ENCODE assay signal across 12 mouse cellular contexts in the genomic region with DNA sequence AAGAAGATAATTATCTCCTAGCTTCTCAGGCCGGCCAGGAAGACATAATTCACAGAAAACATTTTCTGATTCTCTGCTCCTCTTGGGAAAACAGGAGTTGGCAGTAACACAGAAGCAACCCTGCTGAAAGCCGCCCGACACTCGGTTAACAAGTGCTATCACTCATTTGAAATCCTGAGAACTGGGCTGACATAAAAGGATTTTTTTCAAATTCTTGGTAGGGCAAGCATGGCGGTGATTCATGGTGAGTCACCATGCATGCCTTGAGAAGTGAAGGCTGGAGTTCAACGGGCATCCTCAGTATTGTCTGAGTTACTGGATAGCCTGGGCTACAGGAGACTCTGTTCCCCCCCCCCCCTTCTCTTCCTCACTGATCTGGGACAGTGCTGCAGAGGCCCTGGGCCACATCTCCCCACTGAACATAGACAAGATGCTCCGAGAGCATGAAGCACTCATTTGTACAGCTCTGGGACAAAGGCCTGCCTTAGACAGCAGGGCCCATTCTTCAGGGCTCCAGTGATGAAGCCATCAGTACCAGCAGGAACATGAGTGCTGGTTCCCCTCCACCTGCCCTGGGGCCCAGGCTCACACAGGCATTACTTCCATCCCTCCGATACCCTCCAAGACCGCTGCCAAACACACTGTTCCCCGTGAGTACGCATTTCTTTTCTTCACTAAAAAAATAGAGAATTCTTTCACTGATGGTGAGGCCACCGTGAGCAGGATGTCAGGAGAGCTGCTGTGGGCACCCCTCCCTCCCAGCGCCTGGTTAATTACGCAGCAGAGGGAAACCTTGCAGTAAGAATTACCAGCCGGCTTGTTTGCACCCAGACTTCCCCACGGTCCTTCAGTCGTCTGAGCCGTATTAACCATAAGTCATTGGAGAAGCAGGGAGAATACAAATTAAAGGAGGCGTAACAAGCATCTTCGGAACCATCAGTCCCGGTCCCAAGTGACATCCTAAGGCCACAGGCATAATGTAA. TPM values are rescaled to one million over a fixed set of nuclear protein-coding genes. Genes with fewer than 3 reads are reported as not detected.
A peak's percentile ranks its signal among the peaks of the same experiment; 100 is the strongest.
DNase-seq lines count a peak whose midpoint lies in the region; ATAC-seq lines count a peak whose summit lies in the region.
"Had no signal": no experiment of that assay in that cellular context is flagged by ENCODE, and none has a peak within 500 bp of the region (broad histone marks: within the 10 kb centered on the region; RNA-seq: fewer than 3 reads in every experiment).

No protein-coding gene starts in this region.

- no peaks in the 10 kb centered on the region for H3K36me3 ChIP-seq in neural tube, embryonic 11.5 days (ENCODE audit: control insufficient read depth, insufficient read depth, low read length)
- H3K36me3 ChIP-seq in hindbrain, embryonic 14.5 days (replicated peaks; ENCODE audit: control insufficient read depth, insufficient read depth): peaks cover 17% of the 10 kb centered on the region
- peaks cover 4% of the 10 kb centered on the region; the same call in 1 of the 2 replicates for H3K36me3 ChIP-seq in neural tube, embryonic 15.5 days
- H3K36me3 ChIP-seq: embryonic facial prominence, embryonic 15.5 days had no signal

- no peak for ATAC-seq in neural tube, embryonic 11.5 days (ENCODE audit: insufficient read depth, low FRiP score, low TSS enrichment)
- no peak for ATAC-seq in hindbrain, embryonic 14.5 days (ENCODE audit: low FRiP score)
- peak; percentile 53 for ATAC-seq in neural tube, embryonic 15.5 days (ENCODE audit: low FRiP score)

- H3K4me1 ChIP-seq in neural tube, embryonic 11.5 days (ENCODE audit: control insufficient read depth, insufficient read depth, low read length): no peaks in the 10 kb centered on the region
- no peaks in the 10 kb centered on the region; the same call in 1 of the 2 replicates for H3K4me1 ChIP-seq in hindbrain, embryonic 14.5 days (replicated peaks; ENCODE audit: control insufficient read depth, insufficient read depth, low read length)
- H3K4me1 ChIP-seq in neural tube, embryonic 15.5 days: peaks cover 13% of the 10 kb centered on the region

- 74% methylated on average over 21 of the region's 21 CpGs for WGBS in neural tube, embryonic 11.5 days
- 61% methylated on average over 21 of the region's 21 CpGs for WGBS in hindbrain, embryonic 14.5 days
- 42% methylated on average over 21 of the region's 21 CpGs for WGBS in neural tube, embryonic 15.5 days

- no peak overlapping the region for H3K4me2 ChIP-seq in neural tube, embryonic 11.5 days (ENCODE audit: low read depth)
- no peak overlapping the region for H3K4me2 ChIP-seq in hindbrain, embryonic 14.5 days (replicated peaks)
- H3K4me2 ChIP-seq in neural tube, embryonic 15.5 days: peak overlapping the region; percentile 3; the same call in 1 of the 2 replicates
- H3K4me2 ChIP-seq: embryonic facial prominence, embryonic 15.5 days; liver, embryonic 11.5 days had no signal

- H3K27ac ChIP-seq in neural tube, embryonic 11.5 days (ENCODE audit: low read depth, low read length): peak overlapping the region; percentile 60; the same call in 1 of the 2 replicates
- H3K27ac ChIP-seq in hindbrain, embryonic 14.5 days: peak overlapping the region; percentile 7
- peak overlapping the region; percentile 69 for H3K27ac ChIP-seq in neural tube, embryonic 15.5 days (replicated peaks)
- H3K27ac ChIP-seq: embryonic facial prominence, embryonic 15.5 days had no signal

- H3K27me3 ChIP-seq in neural tube, embryonic 11.5 days (ENCODE audit: control insufficient read depth, insufficient read depth, low read length): no peaks in the 10 kb centered on the region
- no peaks in the 10 kb centered on the region for H3K27me3 ChIP-seq in hindbrain, embryonic 14.5 days (ENCODE audit: control insufficient read depth, insufficient read depth, low read length)
- H3K27me3 ChIP-seq in neural tube, embryonic 15.5 days (replicated peaks): no peaks in the 10 kb centered on the region
- H3K27me3 ChIP-seq: embryonic facial prominence, embryonic 15.5 days had no signal

- no peak for DNase-seq in neural tube, embryonic 11.5 days (ENCODE audit: low spot score)
- no peak for DNase-seq in neural tube, embryonic 10.5 days (ENCODE audit: extremely low spot score, low spot score)
- peak; percentile 75 for DNase-seq in adrenal gland, adult 2 months
- no peak for DNase-seq in hindbrain, embryonic 14.5 days (ENCODE audit: low spot score)
- no peak for DNase-seq in gastrocnemius, adult 18-20 months (ENCODE audit: low spot score)
- DNase-seq in layer of hippocampus, postnatal 10 days (ENCODE audit: low spot score in 2 of 2): no peak
- DNase-seq: cerebellum, postnatal 10 days; heart, adult 11 months; lung, postnatal 10 days had no signal

- H3K9ac ChIP-seq in neural tube, embryonic 11.5 days (ENCODE audit: low read length): no peak overlapping the region
- no peak overlapping the region for H3K9ac ChIP-seq in hindbrain, embryonic 14.5 days
- no peak overlapping the region for H3K9ac ChIP-seq in neural tube, embryonic 15.5 days (replicated peaks)
- H3K9ac ChIP-seq: embryonic facial prominence, embryonic 15.5 days had no signal

- no peaks in the 10 kb centered on the region for H3K9me3 ChIP-seq in neural tube, embryonic 11.5 days (ENCODE audit: control insufficient read depth, low read length)
- H3K9me3 ChIP-seq in hindbrain, embryonic 14.5 days (ENCODE audit: control insufficient read depth, low read length): no peaks in the 10 kb centered on the region
- H3K9me3 ChIP-seq in neural tube, embryonic 15.5 days (replicated peaks): no peaks in the 10 kb centered on the region
- H3K9me3 ChIP-seq: embryonic facial prominence, embryonic 15.5 days had no signal

- no peak overlapping the region for H3K4me3 ChIP-seq in neural tube, embryonic 11.5 days (ENCODE audit: low read depth, low read length)
- H3K4me3 ChIP-seq in hindbrain, embryonic 14.5 days (replicated peaks; ENCODE audit: low read length): no peak overlapping the region
- H3K4me3 ChIP-seq in neural tube, embryonic 15.5 days (replicated peaks): no peak overlapping the region
- H3K4me3 ChIP-seq: embryonic facial prominence, embryonic 15.5 days had no signal

RNA-seq across cellular contexts. Expression of gene Eif2b2, which starts 14.4 kb away (rescaled TPM):
- 104 and 111 TPM in 2 replicates for polyA plus RNA-seq in neural tube, embryonic 11.5 days (2014; fragmentation: Nextera tagmentation; extraction: Ambion mirVana)
- total RNA-seq in adrenal gland, adult 2 months (2021): 10 to 100 TPM; 64.2 to 95.9 TPM
- polyA plus RNA-seq in adrenal gland, adult 2 months (2012; rRNA removed): 94.8 and 100.0 TPM in 2 replicates
- 68.6 and 77.6 TPM in 2 replicates for polyA plus RNA-seq in hindbrain, embryonic 14.5 days (2014; fragmentation: Nextera tagmentation; extraction: Ambion mirVana)
- 74.5 and 85.5 TPM in 2 replicates for polyA plus RNA-seq in neural tube, embryonic 15.5 days (2015; fragmentation: Nextera tagmentation; extraction: Ambion mirVana)
- 10 to 100 TPM; 56.9 to 72.5 TPM for total RNA-seq in gastrocnemius, adult 18-20 months (2021)
- 10 to 100 TPM; 57.4 to 85.0 TPM for total RNA-seq in layer of hippocampus, postnatal 10 days (2021)

RNA-seq across cellular contexts. Expression of gene Mlh3, which starts 36.7 kb away (rescaled TPM):
- polyA plus RNA-seq in neural tube, embryonic 11.5 days (2014; fragmentation: Nextera tagmentation; extraction: Ambion mirVana): 9.5 and 11.1 TPM in 2 replicates
- 10 to 100 TPM in 1 of 2 experiments, 1 to 10 TPM in 1; 7.8 to 15.9 TPM for total RNA-seq in adrenal gland, adult 2 months (2021)
- 2.0 and 2.2 TPM in 2 replicates for polyA plus RNA-seq in adrenal gland, adult 2 months (2012; rRNA removed)
- 9.4 and 9.5 TPM in 2 replicates for polyA plus RNA-seq in hindbrain, embryonic 14.5 days (2014; fragmentation: Nextera tagmentation; extraction: Ambion mirVana)
- polyA plus RNA-seq in neural tube, embryonic 15.5 days (2015; fragmentation: Nextera tagmentation; extraction: Ambion mirVana): 8.5 and 9.0 TPM in 2 replicates
- total RNA-seq in gastrocnemius, adult 18-20 months (2021): 10 to 100 TPM; 10.4 to 10.7 TPM
- total RNA-seq in layer of hippocampus, postnatal 10 days (2021): 10 to 100 TPM; 12.3 to 13.3 TPM

RNA-seq across cellular contexts. Expression of gene Acyp1, which starts 54.6 kb away (rescaled TPM):
- polyA plus RNA-seq in neural tube, embryonic 11.5 days (2014; fragmentation: Nextera tagmentation; extraction: Ambion mirVana): 57.1 and 61.6 TPM in 2 replicates
- total RNA-seq in adrenal gland, adult 2 months (2021): 10 to 100 TPM; 32.2 to 33.3 TPM
- 3.9 and 6.0 TPM in 2 replicates for polyA plus RNA-seq in adrenal gland, adult 2 months (2012; rRNA removed)
- polyA plus RNA-seq in hindbrain, embryonic 14.5 days (2014; fragmentation: Nextera tagmentation; extraction: Ambion mirVana): 46.8 and 59.1 TPM in 2 replicates
- polyA plus RNA-seq in neural tube, embryonic 15.5 days (2015; fragmentation: Nextera tagmentation; extraction: Ambion mirVana): 53.3 and 53.5 TPM in 2 replicates
- total RNA-seq in gastrocnemius, adult 18-20 months (2021): 10 to 100 TPM; 47.9 to 54.1 TPM
- total RNA-seq in layer of hippocampus, postnatal 10 days (2021): 10 to 100 TPM; 30.6 to 31.9 TPM

RNA-seq across cellular contexts. Expression of gene Zc2hc1c, which starts 54.7 kb away (rescaled TPM):
- 0.64 and 0.98 TPM in 2 replicates for polyA plus RNA-seq in neural tube, embryonic 11.5 days (2014; fragmentation: Nextera tagmentation; extraction: Ambion mirVana)
- 1 to 10 TPM; 1.2 to 2.5 TPM for total RNA-seq in adrenal gland, adult 2 months (2021)
- polyA plus RNA-seq in adrenal gland, adult 2 months (2012; rRNA removed): 0.29 and 0.57 TPM in 2 replicates
- 1.9 and 2.0 TPM in 2 replicates for polyA plus RNA-seq in hindbrain, embryonic 14.5 days (2014; fragmentation: Nextera tagmentation; extraction: Ambion mirVana)
- polyA plus RNA-seq in neural tube, embryonic 15.5 days (2015; fragmentation: Nextera tagmentation; extraction: Ambion mirVana): 1.4 TPM in 2 replicates
- 1 to 10 TPM; 1.7 to 1.8 TPM for total RNA-seq in gastrocnemius, adult 18-20 months (2021)
- under 1 TPM; 0.33 to 0.71 TPM for total RNA-seq in layer of hippocampus, postnatal 10 days (2021)

RNA-seq across cellular contexts. Expression of gene Pgf, which starts 56.1 kb away (rescaled TPM):
- polyA plus RNA-seq in neural tube, embryonic 11.5 days (2014; fragmentation: Nextera tagmentation; extraction: Ambion mirVana): 7.1 and 9.0 TPM in 2 replicates
- 1 to 10 TPM in 1 of 2 experiments, under 1 TPM in 1; 0.37 to 2.8 TPM for total RNA-seq in adrenal gland, adult 2 months (2021)
- polyA plus RNA-seq in adrenal gland, adult 2 months (2012; rRNA removed): 0.63 and 1.6 TPM in 2 replicates
- polyA plus RNA-seq in hindbrain, embryonic 14.5 days (2014; fragmentation: Nextera tagmentation; extraction: Ambion mirVana): 7.9 and 8.3 TPM in 2 replicates
- 9.5 and 11.1 TPM in 2 replicates for polyA plus RNA-seq in neural tube, embryonic 15.5 days (2015; fragmentation: Nextera tagmentation; extraction: Ambion mirVana)
- 1 to 10 TPM; 1.7 to 1.8 TPM for total RNA-seq in gastrocnemius, adult 18-20 months (2021)
- total RNA-seq in layer of hippocampus, postnatal 10 days (2021): 1 to 10 TPM; 5.1 to 6.0 TPM

Comparison
In these comparisons a context has a peak if more than half of its experiments do, and no peak if none do; other contexts are left out.
1. H3K27ac ChIP-seq: peak in every context shown above with its lines; median percentile 69 in neural tube, embryonic 15.5 days; 60 in neural tube, embryonic 11.5 days; 7 in hindbrain, embryonic 14.5 days.